Mouse (Mus musculus) cerebellum, postnatal 4 days (tissue): ENCODE data around the gene Slc35e2.
"Not testable (repeated sequence)": the region's sequence is repeated elsewhere in the genome, so short reads cannot be mapped to it uniquely, and the experiment has no call there.

Source experiments
- DNase-seq, 2 experiments: peaks; one replicate each; pipeline ENCODE4 v3.0.0; 2022; ENCODE audit warnings: low spot score in 2 of 2, mixed read lengths in 1 of 2

Slc35e2 gene

GRCm38 (mm10) chr4:155624338-155625291, 23.4 kb downstream of the Slc35e2 start, which contains the start of gene Cdk11b:
TSS of gene Cdk11b (plus strand) at chr4:155624854.
- peak; percentile 96 for DNase-seq

DNA sequence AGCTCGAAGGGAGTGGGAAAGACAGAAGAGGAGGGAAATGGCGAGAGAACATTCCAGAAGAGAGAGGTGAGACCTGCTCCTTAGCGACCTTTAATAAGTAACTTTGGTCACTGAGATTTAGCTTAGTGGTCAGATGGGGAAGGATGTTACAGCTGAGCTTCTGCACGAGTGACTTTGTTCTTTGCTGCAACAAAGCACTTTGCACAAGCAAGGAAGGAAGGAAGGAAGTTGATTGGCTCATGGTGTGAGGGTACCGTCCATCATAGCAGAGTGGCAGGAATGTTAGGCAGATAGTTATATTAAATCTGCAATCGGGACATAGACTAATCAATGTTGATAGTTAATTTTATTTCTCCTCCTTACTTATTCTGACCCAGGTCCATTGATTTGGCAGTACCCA, 29.1 kb downstream of the Slc35e2 start:
- DNase-seq, result no peak

DNA sequence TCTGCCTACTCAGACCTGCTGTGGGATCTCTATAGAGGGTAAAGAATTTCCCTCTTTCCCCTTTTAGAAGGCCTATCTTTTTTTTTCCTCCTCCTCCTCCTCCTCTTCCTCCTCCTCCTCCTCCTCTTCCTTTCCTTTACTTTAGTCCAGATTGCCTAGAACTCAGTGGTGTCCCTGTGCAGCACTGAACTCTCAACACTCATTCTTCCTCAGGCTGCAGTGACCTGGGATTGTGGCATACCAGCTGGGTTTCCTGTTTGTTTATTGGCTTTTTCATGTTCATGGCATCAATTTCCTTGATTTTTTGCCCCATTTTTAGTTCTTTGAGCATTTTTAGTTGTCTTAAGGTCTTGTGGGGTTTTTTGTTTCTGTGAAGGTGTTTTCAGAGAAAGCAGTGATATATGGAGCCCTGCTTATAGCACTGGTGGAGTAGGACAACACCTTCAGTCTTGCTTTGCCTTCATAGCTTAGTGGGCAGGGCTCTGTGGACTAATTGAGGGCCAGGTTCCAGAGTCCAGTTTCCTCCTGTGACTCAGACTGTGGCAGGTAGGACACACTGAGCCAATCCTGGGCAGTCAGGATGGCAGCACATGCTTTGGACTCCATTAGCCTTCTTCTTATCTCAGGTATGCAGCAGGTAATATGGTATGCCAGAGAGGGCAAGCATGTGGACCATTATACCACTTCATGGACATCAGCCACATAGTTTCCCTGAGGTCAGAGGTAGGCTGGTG, 34.7 kb downstream of the Slc35e2 start:
- DNase-seq, result no peak

GRCm38 (mm10) chr4:155643531-155643930, 42.3 kb downstream of the Slc35e2 start:
- no peak for DNase-seq

DNA sequence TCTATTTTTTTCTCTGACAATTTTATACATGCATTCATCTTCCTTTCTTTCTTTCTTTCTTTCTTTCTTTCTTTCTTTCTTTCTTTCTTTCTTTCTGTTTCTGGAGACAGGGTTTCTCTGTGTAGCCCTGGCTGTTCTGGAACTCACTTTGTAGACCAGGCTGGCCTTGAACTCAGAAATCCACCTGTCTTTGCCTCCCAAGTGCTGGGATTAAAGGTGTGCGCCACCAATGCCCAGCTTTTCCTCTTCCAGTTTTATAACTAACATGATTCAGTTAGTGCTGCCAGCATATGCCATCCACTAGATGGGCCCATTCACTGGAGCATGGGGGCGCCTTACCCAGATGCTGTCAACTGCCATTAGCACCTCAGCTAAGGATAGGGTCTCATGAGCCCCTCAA, 44.1 kb downstream of the Slc35e2 start, which contains the start of gene Gm10563:
Gene Gm10563 (minus strand): TSS at position 101 of the 400 bp plus-strand sequence.
- DNase-seq, result not testable (repeated sequence)

DNA sequence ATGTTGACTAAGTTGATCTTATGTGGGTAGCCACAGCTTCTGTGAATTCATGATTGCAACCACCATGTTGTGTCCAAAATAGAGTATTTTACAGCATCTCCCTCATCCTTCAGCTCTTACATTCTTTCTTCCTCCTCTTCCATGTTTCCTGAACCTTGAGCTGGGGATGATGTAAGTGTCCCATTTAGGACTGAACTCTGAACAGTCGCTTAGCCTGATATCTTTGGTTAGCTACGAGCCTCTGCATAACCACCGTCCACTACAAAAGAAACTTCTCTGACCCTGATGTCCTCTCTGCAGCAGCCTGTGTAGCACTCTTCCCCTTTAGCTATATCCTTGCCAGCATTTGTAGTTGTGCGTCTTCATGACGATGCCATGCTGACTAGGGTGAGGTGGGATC, 44.5 kb downstream of the Slc35e2 start:
- DNase-seq, result no peak

DNA sequence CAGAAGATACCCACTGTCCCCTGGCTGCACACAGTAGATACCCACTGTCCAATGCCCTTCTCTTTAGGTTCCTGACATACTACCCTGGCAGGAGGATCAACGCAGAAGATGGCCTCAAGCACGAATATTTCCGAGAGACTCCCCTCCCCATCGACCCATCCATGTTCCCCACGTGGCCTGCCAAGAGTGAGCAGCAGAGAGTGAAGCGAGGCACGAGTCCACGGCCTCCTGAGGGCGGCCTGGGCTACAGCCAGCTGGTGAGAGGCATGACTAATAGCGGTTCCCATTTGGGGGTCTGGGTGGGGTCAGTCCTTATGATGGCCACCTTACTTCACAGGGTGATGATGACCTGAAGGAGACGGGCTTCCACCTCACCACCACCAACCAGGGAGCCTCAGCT, 48.1 kb downstream of the Slc35e2 start:
- DNase-seq, result no peak

- no peak for DNase-seq
These were observed 50.5 kb downstream of the Slc35e2 start for GRCm38 (mm10) chr4:155651553-155652269.

GRCm38 (mm10) chr4:155652283-155653085, 51.3 kb downstream of the Slc35e2 start:
- no peak for DNase-seq

- DNase-seq, result peak in 1 of 2 experiments; percentile 25
These were observed 51.9 kb downstream of the Slc35e2 start, which contains the start of gene Mmp23 for GRCm38 (mm10) chr4:155653086-155653450. TSS of gene Mmp23 (minus strand) at chr4:155653384.

GRCm38 (mm10) chr4:155653451-155654182, 52.4 kb downstream of the Slc35e2 start:
- DNase-seq, result peak in 1 of 2 experiments; percentile 33

DNA sequence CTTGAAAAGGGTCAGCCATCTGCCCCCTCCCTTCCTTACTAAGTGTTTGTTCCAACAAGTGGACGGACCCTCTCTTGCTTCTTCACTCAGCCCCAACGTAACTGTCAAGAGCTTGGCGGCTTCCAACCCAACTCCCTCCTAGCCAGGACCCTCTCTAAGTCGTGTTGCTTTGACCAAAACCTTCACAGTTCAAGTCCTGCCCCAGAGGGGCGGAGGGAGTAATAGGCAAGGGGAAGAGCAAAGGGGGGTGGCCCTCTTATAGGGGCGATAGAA, 52.9 kb downstream of the Slc35e2 start:
- DNase-seq, result no peak

- DNase-seq, result peak in 1 of 2 experiments; percentile 30
These were observed 53.5 kb downstream of the Slc35e2 start for GRCm38 (mm10) chr4:155654456-155655298.

DNA sequence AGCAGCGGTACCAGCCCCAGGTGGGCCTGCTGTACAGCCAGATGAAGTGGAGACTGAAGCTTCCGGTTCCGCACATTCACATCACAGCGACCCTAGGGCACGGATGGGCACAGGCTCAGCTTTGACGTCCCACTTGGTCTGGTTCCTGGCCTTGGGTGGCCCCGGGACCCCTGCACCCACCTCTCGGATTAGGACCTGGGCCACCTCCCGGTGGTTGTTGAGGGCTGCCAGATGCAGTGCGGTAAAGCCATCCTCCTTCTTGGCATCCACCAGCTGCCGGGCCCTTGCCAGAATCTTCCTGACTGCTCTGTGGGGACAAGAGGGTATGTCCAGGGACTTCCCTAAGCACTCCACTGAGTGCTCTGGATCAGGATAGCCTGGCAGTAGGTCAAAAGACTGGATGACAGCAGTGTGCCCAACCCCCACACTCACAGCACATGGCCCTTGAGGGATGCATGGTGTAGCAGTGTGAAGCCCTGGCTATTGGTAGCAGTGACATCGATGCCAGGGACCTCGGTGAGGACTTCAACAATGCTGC, 55.1 kb downstream of the Slc35e2 start:
- DNase-seq, result no peak

- DNase-seq, result no peak
These were observed 57.7 kb downstream of the Slc35e2 start for GRCm38 (mm10) chr4:155658961-155659360.

GRCm38 (mm10) chr4:155660641-155661040, 59.4 kb downstream of the Slc35e2 start:
- DNase-seq, result no peak

DNA sequence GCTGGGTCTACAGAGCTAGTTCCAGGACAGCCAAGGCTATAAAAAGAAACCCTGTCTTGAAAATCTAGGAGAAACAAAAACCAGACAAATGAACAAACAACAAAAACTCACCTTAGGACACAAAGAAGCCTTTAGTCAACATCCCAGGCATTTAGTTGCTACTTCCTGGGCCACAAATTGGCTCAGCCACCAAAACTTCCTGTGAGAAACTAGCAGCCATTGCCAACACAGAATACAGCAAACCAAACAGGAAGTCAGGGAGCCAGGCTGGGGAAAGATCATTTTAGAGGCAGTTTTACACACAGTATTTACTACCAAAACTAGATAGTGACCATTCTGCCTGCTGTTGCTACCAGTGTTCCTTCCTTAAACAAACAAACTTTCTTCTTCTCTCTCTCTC, 65.7 kb downstream of the Slc35e2 start:
- DNase-seq, result no peak

DNA sequence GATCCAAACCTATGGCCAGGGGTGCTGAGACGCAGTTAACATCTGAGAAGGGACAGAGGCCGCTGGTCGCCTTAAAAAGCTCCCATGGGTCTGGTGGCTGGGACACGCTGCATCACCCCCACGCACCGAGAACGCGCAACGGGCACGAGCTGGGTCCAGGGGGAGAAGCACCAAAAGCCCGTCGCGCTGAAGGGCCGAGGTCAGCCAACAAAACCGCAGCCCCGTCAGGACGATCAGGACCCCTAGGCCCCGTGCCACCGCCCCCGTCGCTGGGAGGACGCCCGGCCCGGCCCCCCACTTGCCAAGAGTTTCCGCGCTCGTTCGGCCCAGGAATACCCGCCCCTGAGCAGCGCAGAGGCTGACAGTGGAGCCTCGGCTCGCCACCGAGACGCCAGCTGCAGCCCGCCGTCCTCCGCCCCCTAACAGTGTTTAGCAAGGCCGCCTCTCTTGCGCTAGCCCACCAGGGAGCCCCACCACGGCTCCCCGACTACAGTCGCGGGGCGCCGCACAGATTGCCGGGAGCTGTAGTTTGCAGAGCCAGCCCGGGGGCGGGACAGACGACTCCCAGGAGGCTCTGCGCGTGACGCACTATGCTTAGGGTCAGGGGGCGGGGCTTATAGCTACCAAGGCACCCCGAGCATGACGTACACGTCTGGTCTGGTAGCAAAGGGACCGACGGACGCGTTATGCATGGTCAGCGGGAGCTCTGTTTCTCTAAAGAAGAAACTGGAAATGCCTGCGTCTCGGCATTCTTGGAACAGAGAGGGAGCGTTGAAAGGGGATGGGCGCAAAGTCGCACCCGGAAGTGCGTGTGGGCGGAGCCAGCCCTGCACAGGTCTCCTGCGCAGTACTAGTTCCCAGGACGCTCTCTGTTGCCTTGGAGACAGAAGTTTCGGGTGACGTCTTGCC, 67.7 kb downstream of the Slc35e2 start, which contains the start of gene Mib2:
Gene Mib2 (minus strand): TSS at position 510 of the 909 bp plus-strand sequence.
- peak; percentile 95 to 96 for DNase-seq
